In the genomic region with DNA sequence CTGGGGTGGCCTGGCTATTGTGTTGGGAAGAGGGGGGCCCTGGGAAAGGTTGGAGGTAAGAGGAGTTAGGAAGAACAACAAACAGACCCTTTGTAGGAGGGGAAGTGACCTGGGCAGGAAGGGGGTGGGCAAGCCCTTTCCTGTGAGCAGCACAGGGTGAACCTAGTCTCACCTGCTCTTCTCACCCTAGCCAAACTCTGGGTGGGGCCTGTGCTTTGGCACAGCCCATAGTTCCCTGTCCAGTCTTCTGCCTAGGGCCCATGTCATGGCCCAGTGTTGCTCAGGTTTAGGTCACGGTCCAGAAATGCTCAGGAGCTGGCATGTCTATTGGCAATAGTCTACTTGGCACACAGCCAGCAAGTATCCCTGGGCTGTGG, we compare ENCODE assay signal across 9 mouse cellular contexts. TPM values are rescaled to one million over a fixed set of nuclear protein-coding genes. Genes with fewer than 3 reads are reported as not detected.
DNase-seq lines count a peak whose midpoint lies in the region; ATAC-seq and TF ChIP-seq lines count a peak whose summit lies in the region.
"Had no signal": no experiment of that assay in that cellular context is flagged by ENCODE, and none has a peak within 500 bp of the region (broad histone marks: within the 10 kb centered on the region; RNA-seq: fewer than 3 reads in every experiment).

No protein-coding gene starts in this region.

- no peak for TF ChIP-seq POLR2A in myocyte (IDR thresholded peaks at IDR 0.05; ENCODE audit: insufficient read length, low read depth)

- no peak overlapping the region for H3K4me3 ChIP-seq in left cerebral cortex, adult 2 months
- H3K4me3 ChIP-seq in embryonic facial prominence, embryonic 15.5 days (replicated peaks), result no peak overlapping the region
- H3K4me3 ChIP-seq in limb, embryonic 11.5 days (ENCODE audit: low read depth, low read length), result no peak overlapping the region
- no peak overlapping the region for H3K4me3 ChIP-seq in myocyte
- H3K4me3 ChIP-seq: forebrain, embryonic 10.5 days had no signal

- no peak overlapping the region for H3K9ac ChIP-seq in embryonic facial prominence, embryonic 15.5 days
- no peak overlapping the region for H3K9ac ChIP-seq in limb, embryonic 11.5 days (ENCODE audit: low read length)

- peak; percentile 13 for DNase-seq in left cerebral cortex, postnatal 4 days
- no peak for DNase-seq in left cerebral cortex, adult 2 months (ENCODE audit: extremely low spot score in 1 of 2, low spot score in 2 of 2)
- DNase-seq in limb, embryonic 11.5 days (ENCODE audit: low spot score), result no peak
- no peak for DNase-seq in right cerebral cortex, postnatal 14 days
- no peak for DNase-seq in gastrocnemius, adult 18-20 months (ENCODE audit: low spot score)

- intact Hi-C loops in left cerebral cortex, postnatal 4 days (cut with DNase I), result loop anchor here (5.0 kb wide), 1 partner anchor 125 kb away; no protein-coding TSS in a partner anchor
- intact Hi-C loops in left cerebral cortex, adult 2 months (cut with DNase I), result no loop called here

- 0 out of 2 replicates have a peak, but pooled peaks cover 4% of the 10 kb centered on the region for H3K36me3 ChIP-seq in embryonic facial prominence, embryonic 15.5 days
- no peaks in the 10 kb centered on the region for H3K36me3 ChIP-seq in limb, embryonic 11.5 days (ENCODE audit: control insufficient read depth, insufficient read depth, low read length)
- no peaks in the 10 kb centered on the region for H3K36me3 ChIP-seq in myocyte (ENCODE audit: control insufficient read depth, insufficient read depth)
- H3K36me3 ChIP-seq: forebrain, embryonic 10.5 days had no signal

- no peaks in the 10 kb centered on the region for H3K9me3 ChIP-seq in embryonic facial prominence, embryonic 15.5 days (replicated peaks)
- H3K9me3 ChIP-seq in limb, embryonic 11.5 days (ENCODE audit: control insufficient read depth, low read length), result no peaks in the 10 kb centered on the region
- H3K9me3 ChIP-seq: forebrain, embryonic 10.5 days had no signal

- WGBS in embryonic facial prominence, embryonic 15.5 days, result 65% methylated on average over 1 of the region's 1 CpGs
- WGBS in limb, embryonic 11.5 days, result 76% methylated on average over 1 of the region's 1 CpGs

- H3K27me3 ChIP-seq in embryonic facial prominence, embryonic 15.5 days, result no peaks in the 10 kb centered on the region
- H3K27me3 ChIP-seq in limb, embryonic 11.5 days (ENCODE audit: control insufficient read depth, insufficient read depth, low read length), result no peaks in the 10 kb centered on the region
- H3K27me3 ChIP-seq in myocyte (ENCODE audit: control insufficient read depth, insufficient read depth, insufficient read length), result no peaks in the 10 kb centered on the region

- no peak overlapping the region for H3K4me2 ChIP-seq in embryonic facial prominence, embryonic 15.5 days (replicated peaks)
- H3K4me2 ChIP-seq in limb, embryonic 11.5 days (ENCODE audit: low read depth, severe bottlenecking), result no peak overlapping the region
- peak overlapping the region; percentile 61 for H3K4me2 ChIP-seq in myocyte (ENCODE audit: low read depth)
- H3K4me2 ChIP-seq: midbrain, embryonic 11.5 days had no signal

- peak; percentile 37; the same call in 1 of the 2 replicates for ATAC-seq in embryonic facial prominence, embryonic 15.5 days (ENCODE audit: insufficient number of reproducible peaks, low FRiP score, low TSS enrichment, low read depth)
- 0 out of 2 replicates have a peak, but pooled peaks have one; percentile 29 for ATAC-seq in limb, embryonic 11.5 days (ENCODE audit: insufficient number of reproducible peaks, low FRiP score, low TSS enrichment, low read depth)

- H3K4me1 ChIP-seq in embryonic facial prominence, embryonic 15.5 days, result peaks cover 34% of the 10 kb centered on the region
- no peaks in the 10 kb centered on the region; the same call in 1 of the 2 replicates for H3K4me1 ChIP-seq in limb, embryonic 11.5 days (ENCODE audit: control insufficient read depth, insufficient read depth, low read length)

- no peak overlapping the region for H3K27ac ChIP-seq in left cerebral cortex, adult 2 months
- H3K27ac ChIP-seq in embryonic facial prominence, embryonic 15.5 days (replicated peaks), result peak overlapping the region; percentile 56
- no peak overlapping the region for H3K27ac ChIP-seq in limb, embryonic 11.5 days (replicated peaks; ENCODE audit: low read depth, low read length)
- H3K27ac ChIP-seq: forebrain, embryonic 10.5 days had no signal

- no peak for TF ChIP-seq CTCF in left cerebral cortex, adult 2 months (IDR thresholded peaks at IDR 0.05)

- no peak overlapping the region for H3ac ChIP-seq in myocyte (ENCODE audit: control insufficient read depth, insufficient read length)

- H3K79me2 ChIP-seq in myocyte (ENCODE audit: control insufficient read depth, insufficient read depth), result no peaks in the 10 kb centered on the region

TF ChIP-seq in myocyte, 11 proteins besides CTCF, POLR2A, EP300 and RAD21:
- TF ChIP-seq REST (IDR thresholded peaks at IDR 0.05; ENCODE audit: insufficient read depth, insufficient read length), result no peak

RNA-seq across cellular contexts. Expression of a gene that starts 19.6 kb away (rescaled TPM):
- under 1 TPM in 1 of 2 experiments, not detected in 1; 0.94 TPM for total RNA-seq in left cerebral cortex, postnatal 4 days (2021)
- total RNA-seq in left cerebral cortex, adult 2 months (2021), result not detected
- polyA plus RNA-seq in embryonic facial prominence, embryonic 15.5 days (2015; fragmentation: Nextera tagmentation; extraction: Ambion mirVana), result 1.3 and 1.4 TPM in 2 replicates
- not detected in 2 replicates for polyA plus RNA-seq in limb, embryonic 11.5 days (2014; fragmentation: Nextera tagmentation; extraction: Ambion mirVana)
- polyA plus RNA-seq in myocyte (2012; fragmentation: generic; extraction: Trizol), result not detected
- total RNA-seq in gastrocnemius, adult 18-20 months (2021), result not detected
- polyA plus RNA-seq: forebrain, embryonic 10.5 days; midbrain, embryonic 11.5 days had no signal

RNA-seq across cellular contexts. Expression of a gene that starts 28.1 kb away (rescaled TPM):
- total RNA-seq in left cerebral cortex, postnatal 4 days (2021), result 10 to 100 TPM; 50.1 to 53.3 TPM
- 100 to 1,000 TPM; 115 to 139 TPM for total RNA-seq in left cerebral cortex, adult 2 months (2021)
- 12.0 and 14.1 TPM in 2 replicates for polyA plus RNA-seq in embryonic facial prominence, embryonic 15.5 days (2015; fragmentation: Nextera tagmentation; extraction: Ambion mirVana)
- 19.7 and 22.8 TPM in 2 replicates for polyA plus RNA-seq in limb, embryonic 11.5 days (2014; fragmentation: Nextera tagmentation; extraction: Ambion mirVana)
- 5.0 TPM for polyA plus RNA-seq in myocyte (2012; fragmentation: generic; extraction: Trizol)
- 10 to 100 TPM; 44.3 to 47.3 TPM for total RNA-seq in gastrocnemius, adult 18-20 months (2021)
